Mouse (Mus musculus) gastrocnemius, postnatal 4 days (tissue): ENCODE data around the gene Lypd6b. TPM values are rescaled to one million over a fixed set of nuclear protein-coding genes. Genes with fewer than 3 reads are reported as not detected.

Source experiments
- DNase-seq, 2 experiments: peaks; one replicate each; pipeline ENCODE4 v3.0.0; 2021 to 2022; ENCODE audit warnings: low spot score in 2 of 2, mixed read lengths in 2 of 2
- total RNA-seq, 2 experiments: library from RNA; stranded (reverse); gene quantifications; 2 replicates each; pipeline ENCODE4 v1.2.3; 2021

Lypd6b gene
- total RNA-seq, 2 experiments from 2014 or later: not detected

- DNase-seq: no peak
Measured at GRCm38 (mm10) chr2:49868116-49868858, 80.8 kb downstream of the Lypd6b start.

DNA sequence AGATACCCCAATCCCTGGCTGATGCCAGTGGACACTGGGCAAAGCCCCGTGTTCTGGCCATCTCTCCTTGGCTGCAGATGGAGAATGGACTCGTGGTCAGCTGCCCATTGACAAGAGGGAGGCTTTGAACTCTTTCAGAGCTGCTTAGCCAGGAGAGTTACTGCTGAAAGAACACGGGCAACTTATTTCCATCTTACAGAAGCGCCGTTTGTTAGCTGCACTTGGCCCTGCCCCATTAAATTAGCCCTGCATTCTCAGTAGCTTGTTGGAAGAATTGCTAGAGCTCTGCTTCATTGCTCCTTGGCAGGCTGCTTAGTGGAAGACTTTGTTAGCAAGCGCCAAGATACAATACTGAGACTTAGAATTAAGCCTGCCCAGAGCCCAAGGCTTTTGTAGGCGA is 81.6 kb downstream of the Lypd6b start:
- no peak for DNase-seq

DNA sequence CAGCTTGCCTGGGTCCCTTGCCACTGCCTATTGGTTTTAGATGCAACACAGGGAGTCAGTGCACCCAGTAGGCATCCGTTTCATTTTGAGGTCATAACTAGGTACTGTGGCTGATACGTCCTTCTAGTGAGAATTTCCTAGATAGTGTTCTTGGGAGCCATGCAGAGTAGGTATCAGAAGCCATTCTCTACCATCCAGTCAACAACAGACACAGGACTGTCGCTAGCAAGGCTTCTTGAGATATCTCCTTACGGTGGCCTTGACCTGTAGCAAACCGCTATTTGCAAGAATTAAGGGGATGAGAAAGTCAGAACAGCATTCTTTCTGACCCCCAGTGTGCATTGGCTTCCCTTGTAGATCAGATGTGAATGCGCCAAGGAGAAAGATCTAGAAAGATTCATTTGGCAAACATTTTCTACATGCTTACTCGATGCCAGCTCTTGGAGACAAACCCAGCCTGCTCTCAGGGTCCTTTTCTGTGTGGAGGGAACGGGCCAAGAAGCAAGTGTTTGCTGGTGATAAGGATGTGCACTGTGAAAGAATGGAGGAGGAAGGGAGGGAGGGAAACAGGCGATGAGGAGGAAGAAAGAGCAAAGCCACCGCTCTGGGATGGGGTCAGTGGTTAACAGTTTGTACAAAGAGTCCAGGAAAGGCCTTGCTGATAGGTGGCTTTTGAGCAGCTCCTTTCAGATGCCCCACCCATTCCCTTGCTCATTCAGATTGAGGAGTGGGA is 82.5 kb downstream of the Lypd6b start:
- no peak for DNase-seq

GRCm38 (mm10) chr2:49871012-49871411 is 83.5 kb downstream of the Lypd6b start:
- DNase-seq: no peak

DNA sequence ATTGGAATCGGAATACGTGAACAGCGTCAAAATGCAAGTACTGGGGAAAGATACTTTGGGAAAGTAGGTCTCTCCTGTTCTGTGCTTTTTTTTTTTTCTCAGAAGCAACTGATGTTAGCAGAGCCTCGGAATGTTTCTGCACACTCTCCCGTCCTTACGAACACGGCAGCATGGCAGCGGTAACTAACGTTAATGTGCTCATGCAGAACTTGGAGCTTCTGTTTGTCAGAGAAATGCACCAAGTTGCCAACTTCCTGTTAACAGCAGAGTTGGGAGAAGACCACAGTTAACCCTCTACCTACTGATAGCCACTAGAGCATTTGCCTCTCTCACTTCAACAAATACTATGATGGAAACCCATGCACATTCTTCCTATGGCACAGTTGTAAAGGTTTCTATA is 93.0 kb downstream of the Lypd6b start:
- DNase-seq: no peak

DNA sequence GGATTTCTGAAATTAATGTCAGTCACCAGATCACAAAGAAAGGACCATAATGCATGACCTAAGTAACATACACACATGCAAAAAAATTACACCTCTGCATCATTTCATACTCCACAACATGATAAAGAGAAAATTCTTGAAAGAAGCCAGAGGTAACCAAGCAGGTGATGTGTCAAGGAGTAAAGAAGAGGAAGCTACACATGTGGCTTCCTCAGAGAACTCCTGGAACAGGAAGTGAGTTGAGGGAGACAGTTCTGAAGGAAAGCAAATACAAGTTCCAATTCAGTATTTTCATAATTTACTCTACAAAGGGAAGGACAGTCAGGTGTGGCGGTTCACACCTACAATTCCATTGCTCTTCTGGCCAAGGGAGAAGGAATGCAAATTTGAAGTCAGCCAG is 93.5 kb downstream of the Lypd6b start:
- DNase-seq: no peak

DNA sequence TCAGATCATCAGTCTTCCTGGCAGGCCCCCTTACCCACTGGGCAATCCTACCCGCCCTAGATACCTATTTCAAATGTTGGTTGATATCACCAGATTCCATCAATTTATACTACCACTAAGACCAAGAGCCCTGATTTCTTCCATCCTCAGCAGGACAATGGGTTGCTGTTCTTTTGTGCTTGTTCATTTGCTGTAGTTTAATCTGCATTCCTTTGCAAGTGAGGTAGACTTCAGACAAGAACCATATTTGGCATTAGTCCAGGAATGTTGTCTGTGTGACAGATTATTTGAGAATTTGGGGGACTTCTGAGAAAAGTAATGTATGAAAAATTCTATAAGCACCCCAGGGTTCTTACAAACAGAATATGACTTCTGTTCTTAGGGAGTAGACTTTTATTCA is 95.0 kb downstream of the Lypd6b start:
- no peak for DNase-seq

GRCm38 (mm10) chr2:49883990-49884389 is 96.5 kb downstream of the Lypd6b start:
- DNase-seq: no peak

- no peak for DNase-seq
Measured at GRCm38 (mm10) chr2:49886209-49886608, 98.7 kb downstream of the Lypd6b start.

- no peak for DNase-seq
Measured at GRCm38 (mm10) chr2:49888346-49888745, 100.9 kb downstream of the Lypd6b start.

DNA sequence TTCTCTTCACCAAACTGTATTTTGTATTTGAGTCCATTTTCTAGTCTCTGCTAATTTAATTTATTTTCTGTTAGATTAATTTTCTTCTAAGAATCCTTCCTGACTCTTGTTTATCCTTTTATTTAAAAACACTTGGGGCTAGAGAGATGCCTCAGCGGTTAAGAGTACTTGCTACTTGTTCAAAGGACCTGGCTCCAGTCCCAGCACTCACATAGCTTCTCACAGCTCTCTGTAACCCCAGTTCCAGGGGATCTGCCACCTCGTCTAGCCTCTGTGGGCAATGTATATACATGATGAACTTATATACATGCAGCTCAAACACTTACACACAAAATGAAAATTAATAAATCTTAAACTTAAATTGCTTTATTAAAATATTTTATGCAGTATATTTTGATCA is 103.2 kb downstream of the Lypd6b start:
- DNase-seq: no peak

GRCm38 (mm10) chr2:49909838-49910407 is 122.4 kb downstream of the Lypd6b start:
- DNase-seq: no peak

GRCm38 (mm10) chr2:49911296-49912034 is 124.0 kb downstream of the Lypd6b start:
- no peak for DNase-seq

DNA sequence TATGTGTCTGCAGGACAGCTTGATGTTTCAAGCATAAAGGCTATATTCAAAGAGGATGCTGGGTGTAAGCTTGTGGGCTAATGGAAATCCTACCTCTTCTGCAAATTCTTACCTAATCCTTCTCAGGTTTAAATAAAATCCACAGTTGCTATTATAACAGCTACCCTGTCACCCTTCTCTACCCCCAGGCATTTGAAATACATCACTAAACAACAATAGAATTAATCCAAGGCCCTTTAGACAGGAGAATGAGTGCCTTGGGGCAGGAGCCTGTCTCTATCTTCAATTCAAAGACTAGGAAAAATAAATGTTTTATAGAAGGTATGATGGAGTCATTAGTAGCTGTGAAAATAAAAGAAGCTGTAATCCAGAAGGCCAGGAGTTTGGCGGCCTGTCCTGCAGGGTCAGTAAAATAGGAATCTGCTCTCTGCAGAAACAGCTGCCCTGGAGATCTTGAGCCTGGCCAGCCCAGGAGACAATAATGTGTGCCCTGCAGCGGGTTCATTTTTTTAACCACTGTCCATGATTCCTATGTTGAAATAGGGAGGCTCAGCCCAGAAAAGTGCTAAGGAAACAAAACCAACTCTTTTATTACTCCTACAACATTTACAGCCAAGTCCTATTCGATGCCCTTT is 124.9 kb downstream of the Lypd6b start:
- no peak for DNase-seq

DNA sequence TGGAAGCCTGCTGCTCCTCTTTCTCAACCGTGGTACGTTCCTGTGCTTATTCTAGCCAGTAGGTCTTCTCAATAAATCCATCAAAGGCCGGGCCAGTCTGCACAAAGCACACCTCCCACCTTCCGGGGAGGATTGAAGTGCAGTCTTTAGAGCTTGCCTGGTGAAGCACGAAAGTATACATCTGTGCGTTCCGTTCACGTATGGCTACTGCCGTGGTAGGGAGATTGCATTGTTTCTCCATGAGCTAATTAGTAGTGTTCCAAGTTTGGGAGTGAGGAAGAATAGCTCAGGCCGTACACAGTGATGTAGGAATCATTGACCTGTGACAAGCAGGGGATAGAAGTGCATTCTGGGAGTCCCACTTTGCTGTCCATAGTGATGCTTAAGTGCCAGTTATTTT is 130.0 kb downstream of the Lypd6b start:
- no peak for DNase-seq

DNA sequence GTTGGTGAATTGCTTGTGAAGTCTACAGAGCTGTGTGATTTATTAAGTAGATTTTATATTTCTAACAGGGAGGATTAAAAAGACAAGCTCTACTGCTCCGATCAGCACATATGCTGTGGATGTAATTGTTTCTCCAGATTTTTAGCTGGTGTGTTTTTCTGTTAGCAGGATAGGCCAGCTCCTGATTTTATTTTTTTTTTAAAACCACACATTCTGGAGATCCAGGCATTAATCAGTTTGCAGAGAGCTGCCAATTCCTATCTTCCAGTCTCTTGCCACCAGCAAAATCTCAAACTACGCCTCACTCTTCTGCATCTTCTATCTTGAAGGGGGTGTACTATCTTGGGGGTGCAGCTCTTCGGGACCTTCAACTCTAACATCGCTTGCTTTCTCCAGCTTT is 130.6 kb downstream of the Lypd6b start:
- DNase-seq: no peak

DNA sequence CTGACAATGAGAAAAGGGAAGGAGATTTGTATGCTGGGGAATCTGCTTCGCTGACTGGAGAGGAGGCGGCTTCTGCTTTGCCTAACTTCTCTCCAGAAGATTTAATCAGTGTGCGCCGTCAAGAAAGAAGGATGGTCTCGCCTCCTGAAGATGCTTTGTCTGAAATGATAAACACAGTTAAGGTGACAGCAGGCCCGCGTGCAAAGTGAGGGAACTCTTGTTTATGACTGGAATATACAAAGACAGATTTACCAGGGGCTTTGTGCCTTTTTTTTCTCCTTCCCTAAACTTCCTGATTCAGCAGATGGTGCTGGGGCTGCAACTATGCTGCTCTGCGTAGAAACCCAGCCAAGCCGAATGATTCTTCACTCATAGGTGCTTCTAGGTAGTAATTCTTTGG is 131.2 kb downstream of the Lypd6b start:
- no peak for DNase-seq

DNA sequence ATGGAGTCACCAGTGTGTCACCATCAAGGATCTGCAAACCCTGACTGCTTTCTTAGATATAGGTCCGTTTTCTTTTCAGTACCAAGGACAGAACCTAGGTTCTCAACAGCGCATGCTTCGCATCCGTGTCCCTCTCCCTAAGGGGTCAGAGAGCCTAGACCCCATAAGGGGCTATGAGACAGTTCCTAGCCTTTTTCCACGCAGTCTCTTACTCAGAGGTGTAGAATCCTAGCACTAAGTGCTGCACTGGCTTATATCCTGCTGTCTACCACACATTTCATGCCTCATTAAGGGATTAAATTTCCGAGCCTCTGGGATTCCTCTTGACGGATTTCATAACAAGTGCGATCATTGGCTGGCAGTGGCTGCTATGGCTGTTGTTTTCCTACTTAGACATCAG is 134.5 kb downstream of the Lypd6b start:
- DNase-seq: no peak

DNA sequence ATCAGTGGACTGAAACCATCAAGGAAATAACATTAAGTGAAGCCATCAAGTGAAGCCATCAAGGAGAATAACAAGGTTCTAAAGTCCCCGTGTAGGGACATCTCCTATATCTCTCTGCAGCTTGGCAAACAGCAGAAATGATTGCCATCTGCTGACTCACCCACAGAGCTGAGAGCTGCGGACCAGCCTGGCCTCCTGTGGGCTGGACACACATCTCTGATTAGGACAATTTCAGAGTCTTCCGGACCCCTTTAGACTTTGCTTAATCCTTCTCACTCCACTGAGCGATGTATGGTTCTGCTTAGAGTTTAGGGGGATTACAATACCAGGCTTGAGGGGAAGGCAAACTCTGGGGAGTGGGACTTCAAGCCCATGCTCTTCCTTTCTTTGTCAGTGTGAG is 135.3 kb downstream of the Lypd6b start:
- no peak for DNase-seq

DNA sequence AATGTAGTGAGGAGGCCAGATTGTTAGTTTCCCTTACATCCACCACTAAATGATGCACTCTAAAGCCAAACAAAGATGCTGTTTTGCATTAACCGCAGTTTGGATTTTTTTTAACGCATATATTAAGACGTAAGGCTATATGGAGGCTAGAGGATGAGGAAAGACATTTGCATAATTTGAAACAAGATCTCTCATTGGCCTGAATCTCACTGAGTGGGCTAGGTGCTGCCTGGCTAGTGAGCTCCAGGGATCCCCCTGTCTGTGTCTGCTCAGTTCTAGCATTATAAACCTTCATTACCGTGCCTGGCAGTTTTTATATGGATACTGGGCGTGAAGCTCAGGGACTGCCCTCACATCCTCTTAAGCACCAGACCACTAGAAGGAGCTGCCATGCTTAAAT is 138.7 kb downstream of the Lypd6b start:
- DNase-seq: no peak

- no peak for DNase-seq
Measured at GRCm38 (mm10) chr2:49927362-49927761, 139.9 kb downstream of the Lypd6b start.
